Mouse (Mus musculus) stomach, postnatal 0 days (tissue): ENCODE data around the gene Gm4724.
"Not testable (repeated sequence)": the region's sequence is repeated elsewhere in the genome, so short reads cannot be mapped to it uniquely, and the experiment has no call there.

Experiments
- CTCF ChIP-seq: IDR thresholded peaks from 2 replicates; pipeline ENCODE4 v1.5.1; 2016; ENCODE audit warnings: antibody characterized with exemption, low read depth, mild to moderate bottlenecking, moderate library complexity
- EP300 ChIP-seq: optimal IDR thresholded peaks from 2 replicates; pipeline ENCODE3; 2016; ENCODE audit warnings: antibody characterized with exemption

- TF ChIP-seq CTCF, EP300: not testable (repeated sequence)
These were observed at the start of gene Gm4724 for GRCm38 (mm10) chr2:175435707-175436106.
